Mouse (Mus musculus): ENCODE measurements around the gene Efnb2. TPM values are rescaled to one million over a fixed set of nuclear protein-coding genes. Genes with fewer than 3 reads are reported as not detected.

The Efnb2 gene
- total RNA-seq, 2 experiments from 2014 or later = 0.35 to 0.50 TPM

DNA sequence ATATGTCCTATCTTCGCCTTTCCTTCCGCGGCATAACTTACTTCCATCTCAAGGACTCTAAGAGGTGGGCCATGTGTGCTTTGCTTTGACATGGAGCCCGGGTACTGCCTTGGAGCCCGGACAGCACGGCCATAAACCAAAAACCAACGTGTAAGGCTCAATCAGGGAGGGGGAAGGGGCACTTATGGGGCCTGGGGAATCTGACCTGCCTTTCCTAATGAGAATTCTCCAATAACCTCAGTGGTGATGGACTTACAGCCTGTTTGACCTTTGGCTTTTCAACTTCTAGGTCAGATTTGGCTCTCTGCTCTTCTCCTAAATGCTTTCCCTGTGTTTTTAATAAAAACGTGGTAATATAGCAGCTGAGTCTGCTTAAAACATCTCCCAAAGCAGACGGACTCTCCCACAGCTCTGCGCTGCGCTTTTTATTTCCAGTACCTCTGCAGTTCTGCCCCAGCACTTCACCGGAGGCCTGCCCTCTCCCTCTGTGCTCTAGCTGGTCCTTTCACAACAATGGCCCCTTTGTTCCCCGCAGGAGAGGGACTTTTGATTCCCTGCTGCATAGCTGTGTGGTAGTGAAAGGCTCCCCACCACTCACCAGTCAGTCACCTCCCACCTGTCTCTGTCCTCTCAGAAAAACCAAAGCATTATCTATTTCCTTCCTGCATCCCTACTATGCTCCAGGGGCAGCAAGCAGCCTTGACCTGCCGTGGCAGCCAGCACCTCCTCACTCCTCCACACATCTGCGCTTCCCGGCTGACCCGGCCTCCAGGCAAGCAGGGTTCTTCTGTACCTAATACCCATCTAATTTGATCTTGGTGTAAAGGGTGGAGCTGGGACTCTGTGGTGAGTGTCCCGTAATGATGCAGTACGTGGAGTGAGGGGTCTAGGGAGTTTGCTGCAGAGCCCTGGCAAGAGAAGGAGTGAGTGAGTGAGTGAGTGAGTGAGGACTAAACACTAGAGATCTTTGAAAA, 41.5 kb downstream of the Efnb2 start:
- ATAC-seq (replicated peaks; ENCODE audit: poor library complexity) = no peak

DNA sequence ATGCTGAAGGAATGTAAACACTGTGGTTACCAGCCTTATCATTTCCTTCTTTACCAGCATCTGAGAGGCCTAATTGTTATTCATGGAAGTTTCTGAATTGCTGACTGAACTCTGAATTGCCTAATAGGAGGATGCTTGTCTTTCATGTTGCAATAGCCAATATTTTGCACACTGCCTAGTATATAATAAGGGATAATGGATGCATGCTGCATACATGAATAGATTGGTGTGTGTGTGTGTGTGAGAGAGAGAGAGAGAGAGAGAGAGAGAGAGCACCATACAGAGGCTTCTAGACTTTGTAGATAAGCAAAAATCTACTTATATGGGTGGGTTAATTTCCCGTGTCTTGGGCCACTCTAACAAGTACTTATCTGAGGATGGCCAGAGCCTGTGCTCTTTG, 47.2 kb downstream of the Efnb2 start:
- ATAC-seq (replicated peaks; ENCODE audit: poor library complexity) = no peak

DNA sequence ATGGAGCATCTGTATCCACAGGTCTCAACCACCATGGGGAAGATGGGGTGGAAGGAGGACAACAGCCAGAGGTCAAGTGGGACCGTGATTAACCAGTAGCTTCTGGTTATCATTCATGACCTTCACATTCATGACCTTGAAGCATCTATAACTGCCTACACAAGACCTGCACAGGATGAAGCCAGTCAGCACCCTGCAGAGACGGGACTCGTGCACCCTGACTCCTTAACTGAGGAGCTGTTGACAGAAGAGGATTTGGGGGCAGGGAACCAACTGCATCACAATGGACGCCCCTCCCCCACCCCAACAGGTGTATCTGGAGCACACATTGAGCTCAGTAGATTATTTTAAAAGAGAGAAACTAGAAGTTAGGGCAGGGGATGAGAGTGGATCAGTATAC, 49.1 kb downstream of the Efnb2 start:
- ATAC-seq (replicated peaks; ENCODE audit: poor library complexity) = no peak

DNA sequence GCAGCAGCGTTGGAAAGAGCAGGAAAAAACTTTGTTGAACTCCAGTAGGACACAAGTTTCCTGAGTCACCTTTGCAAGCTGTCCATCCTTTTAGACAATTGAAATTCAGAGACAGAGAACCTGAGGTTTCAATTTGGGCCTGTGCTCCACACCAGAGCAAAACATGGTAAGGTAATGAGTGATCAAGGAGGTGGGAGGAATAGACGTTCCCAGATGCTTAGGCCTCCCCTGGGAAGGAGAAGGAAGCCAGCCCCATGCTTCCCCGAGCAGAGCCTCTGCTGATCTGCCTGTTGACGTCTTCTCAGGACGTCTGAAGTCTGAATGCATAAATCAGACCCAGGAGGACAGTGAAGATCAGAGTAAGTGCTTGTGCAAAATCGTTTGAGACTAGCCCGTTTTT, 51.3 kb downstream of the Efnb2 start:
- no peak for ATAC-seq (replicated peaks; ENCODE audit: poor library complexity)

DNA sequence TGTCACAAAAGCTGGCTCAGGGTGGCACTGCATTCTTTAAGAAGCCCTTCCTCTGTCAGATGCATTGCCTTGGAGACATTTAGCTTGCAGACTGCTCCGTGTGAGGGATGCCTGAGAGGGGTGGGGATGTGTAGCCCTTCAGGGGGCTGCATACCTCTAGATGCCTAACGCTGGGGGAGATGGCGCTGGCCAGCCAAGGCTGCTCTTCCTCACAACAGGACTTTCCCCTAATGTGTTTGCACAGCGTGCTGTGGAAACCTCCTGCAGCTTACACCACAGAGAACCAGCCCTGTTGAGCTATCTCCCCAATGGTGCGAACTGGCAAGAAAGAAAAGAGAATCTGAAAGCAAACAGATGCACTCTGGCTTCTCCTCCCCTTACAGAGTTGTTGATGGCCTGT, 51.9 kb downstream of the Efnb2 start:
- no peak for ATAC-seq (replicated peaks; ENCODE audit: poor library complexity)

DNA sequence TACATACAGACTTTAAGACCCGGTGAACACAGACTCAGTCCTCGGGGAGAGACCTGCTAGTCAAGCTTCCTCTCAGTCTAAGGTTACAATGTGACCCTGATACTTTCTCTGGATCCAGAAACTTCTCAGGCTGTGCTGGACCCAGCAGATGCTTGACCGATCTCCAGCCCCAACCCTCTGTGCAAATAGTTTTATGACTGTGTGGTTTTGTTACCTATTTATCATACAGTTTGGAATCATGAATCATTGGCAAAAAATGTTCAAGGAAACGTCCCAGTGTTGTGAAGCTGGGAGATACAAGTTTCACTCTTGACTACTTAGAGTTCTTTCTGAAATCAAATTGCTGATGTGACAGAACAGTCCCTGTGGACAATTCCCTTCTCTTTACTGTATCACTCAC, 55.4 kb downstream of the Efnb2 start:
- ATAC-seq (replicated peaks; ENCODE audit: poor library complexity) = no peak

DNA sequence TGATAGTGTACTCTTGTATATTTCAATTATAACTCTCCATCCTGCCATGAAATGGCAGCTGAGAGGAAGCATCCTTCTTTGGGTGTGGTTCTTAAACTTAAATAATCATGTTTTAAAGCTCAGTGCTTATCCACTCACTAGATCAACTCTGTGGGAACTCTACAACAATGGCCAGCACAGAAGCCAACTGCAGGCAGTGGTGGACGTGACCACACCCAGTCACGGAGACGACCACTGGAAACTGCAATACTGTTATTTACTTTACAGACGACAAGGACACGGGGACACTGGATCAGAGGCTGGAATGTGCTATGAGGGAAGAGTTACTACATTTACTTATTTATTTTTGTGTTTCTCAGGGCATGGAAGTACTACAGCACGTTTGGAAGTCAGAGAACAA, 57.2 kb downstream of the Efnb2 start:
- ATAC-seq (replicated peaks; ENCODE audit: poor library complexity) = no peak

DNA sequence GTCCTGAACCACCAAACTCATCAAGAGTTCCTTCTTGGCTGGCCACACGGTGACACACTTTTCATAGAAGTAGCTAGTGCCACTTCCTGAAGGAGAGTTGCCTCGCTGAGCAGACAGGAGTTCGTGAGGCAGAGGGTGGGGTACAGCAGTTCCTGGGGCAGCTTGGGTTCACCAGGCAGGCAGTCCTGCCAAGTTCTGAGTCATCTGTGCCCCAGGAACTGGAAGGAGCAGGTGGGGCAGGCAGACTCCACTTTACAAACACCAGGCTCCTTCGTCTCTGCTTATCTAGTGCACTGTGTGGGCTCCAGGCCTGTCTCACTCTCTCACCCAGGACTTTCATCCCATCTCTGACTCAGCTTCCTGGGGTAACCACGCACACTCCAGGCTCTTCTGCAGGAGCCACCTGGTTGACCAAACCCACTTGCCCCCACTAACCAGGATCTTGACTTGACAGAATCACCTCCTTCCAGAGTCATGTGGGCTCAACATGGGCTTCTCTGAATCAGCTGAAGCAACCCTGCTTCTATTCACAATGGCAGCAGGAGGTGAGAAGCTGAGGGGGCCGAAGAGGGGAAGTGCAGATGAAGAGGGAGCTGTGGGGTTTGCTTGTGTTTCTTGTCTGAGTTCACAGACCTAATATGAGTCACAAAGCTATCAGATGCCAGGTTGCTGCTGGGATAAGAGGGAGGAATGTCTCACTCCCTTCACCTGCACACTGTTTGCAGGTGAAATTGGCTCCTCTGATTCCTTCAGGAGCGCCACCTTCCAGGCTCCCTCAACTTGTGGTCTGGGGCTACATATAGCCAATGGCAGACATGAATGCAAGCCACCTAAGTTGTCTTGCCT, 58.2 kb downstream of the Efnb2 start:
- peak; percentile 72 for ATAC-seq (replicated peaks; ENCODE audit: poor library complexity)

DNA sequence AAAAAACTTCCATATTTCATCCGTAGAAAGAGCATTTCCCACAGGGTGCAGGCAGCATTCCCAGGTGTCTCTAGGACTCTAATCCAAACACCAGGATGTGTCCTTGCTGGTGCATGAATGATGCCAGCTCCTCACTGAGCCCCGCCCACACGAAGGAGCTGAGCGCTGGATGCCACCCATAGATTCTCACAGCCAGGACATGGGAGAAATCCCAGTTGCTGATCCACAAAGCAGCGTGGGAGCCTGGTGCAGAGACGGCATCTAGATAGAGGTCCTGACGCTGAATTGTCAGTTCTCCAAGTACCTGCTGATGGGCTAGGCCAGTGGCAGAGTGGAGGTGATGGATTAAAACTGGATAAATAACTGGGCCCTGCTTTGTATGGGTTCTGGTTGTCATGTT, 61.1 kb downstream of the Efnb2 start:
- no peak for ATAC-seq (replicated peaks; ENCODE audit: poor library complexity)

DNA sequence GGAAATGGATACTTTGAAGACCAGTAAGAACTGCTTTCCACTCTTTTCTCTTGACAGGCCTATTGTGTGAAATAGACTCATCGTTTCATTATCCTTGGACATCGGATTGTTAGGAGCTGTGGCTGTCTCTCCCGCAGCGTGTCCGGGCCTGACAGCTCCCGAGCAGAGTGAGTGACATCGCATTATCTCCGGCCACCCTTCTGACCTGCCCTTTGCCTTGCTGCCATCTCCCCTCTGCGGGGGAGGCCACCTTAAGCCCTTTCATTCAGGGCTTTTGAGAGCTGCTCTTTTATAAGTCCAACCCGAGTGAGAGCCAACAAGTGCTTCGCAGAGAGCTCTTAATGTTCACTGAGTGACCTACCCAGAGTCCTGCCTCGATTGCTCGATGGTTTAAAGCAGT, 63.6 kb downstream of the Efnb2 start:
- ATAC-seq (replicated peaks; ENCODE audit: poor library complexity) = no peak

DNA sequence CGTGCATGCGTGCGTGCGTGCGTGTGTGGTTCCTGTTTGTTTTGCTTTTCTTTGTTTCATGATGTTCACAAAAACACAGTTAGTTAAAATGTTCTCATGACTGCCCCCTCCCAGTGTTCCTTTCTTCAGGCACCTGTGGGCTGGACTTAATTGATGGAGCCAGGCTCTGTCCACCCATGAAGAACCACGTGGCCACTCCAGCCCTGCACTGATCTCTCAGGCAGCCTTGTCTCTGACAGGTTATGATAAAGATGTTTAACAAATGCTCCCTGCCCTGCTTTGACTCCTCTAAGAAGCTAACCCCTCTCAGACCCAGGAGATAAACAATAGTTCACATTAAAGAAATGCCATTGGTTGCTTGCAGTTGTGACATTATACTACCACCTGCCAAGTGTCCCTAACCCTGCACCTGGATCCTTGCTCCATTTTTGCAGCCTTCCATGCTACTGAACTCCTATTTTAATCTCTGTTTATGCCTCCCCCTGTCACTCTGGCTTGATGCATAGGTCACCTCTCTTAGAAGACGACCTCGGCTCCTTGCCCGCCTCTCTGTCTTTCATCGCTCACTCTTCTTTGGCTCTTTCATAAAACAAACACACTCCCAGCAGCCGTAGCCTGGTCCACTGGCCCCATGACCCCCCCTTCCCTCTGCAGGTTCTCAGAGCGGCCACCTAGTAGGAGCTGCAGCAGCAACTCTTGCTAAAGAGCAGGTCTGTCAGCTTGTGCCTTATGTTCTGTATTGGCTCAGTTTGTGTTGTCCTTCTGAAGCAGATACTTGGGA, 65.0 kb downstream of the Efnb2 start:
- ATAC-seq (replicated peaks; ENCODE audit: poor library complexity) = no peak

DNA sequence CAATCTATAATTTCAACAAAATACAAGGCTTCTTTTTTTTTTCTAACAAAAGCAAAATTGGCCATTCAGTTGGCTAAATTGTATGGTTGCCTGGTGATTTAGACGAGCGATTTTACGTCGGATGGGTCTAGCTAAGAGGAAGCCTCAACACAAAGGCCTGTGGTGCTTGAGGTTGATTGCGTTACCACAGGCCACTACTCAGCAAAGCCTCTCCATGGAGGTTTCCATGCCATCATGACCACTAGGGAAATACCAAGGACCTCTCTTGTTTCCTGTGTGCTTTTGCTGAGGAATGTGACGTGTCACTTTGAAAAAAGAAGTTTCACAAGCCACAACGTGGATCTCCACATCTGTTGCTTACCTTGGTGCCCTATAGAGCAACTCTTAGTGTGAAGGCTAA, 67.2 kb downstream of the Efnb2 start:
- ATAC-seq (replicated peaks; ENCODE audit: poor library complexity) = peak; percentile 98

DNA sequence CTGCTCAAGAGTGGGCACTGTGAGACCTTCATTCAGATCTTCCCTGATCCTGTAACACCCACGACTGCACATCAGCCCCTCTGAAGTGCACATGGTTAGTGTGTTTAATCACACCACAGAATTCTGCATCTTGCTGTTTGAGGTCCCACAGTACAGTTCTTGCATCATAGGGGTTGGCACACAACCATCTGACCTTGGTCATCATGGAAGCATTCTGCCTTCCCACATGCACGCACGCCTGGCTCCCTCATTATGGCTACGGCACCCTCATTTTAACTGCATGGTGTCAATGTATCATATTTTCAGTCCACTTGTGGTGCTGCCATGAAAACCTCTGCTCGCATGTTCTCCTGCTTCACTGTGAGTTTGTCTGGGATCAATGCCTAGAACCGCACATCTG, 67.7 kb downstream of the Efnb2 start:
- peak; percentile 61 for ATAC-seq (replicated peaks; ENCODE audit: poor library complexity)

DNA sequence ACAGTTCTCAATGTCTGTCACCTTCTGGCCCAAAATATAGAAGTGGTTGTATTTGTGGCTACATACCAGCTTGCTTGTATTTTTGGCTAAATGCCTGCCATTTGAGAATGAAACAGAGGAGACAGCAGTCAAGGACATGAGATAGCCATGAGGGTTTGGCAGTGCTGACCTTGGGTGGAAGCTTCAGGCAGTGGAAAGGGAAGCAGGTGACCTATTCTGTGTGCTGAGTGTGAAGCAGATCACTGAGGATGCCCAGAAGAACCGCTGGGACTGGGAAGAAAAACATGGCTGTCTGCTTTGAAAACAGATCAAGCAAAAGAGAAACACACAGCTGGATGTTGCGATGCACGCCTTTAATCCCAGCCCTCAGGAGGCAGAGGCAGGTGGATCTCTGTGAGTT, 68.7 kb downstream of the Efnb2 start:
- ATAC-seq (replicated peaks; ENCODE audit: poor library complexity) = no peak

DNA sequence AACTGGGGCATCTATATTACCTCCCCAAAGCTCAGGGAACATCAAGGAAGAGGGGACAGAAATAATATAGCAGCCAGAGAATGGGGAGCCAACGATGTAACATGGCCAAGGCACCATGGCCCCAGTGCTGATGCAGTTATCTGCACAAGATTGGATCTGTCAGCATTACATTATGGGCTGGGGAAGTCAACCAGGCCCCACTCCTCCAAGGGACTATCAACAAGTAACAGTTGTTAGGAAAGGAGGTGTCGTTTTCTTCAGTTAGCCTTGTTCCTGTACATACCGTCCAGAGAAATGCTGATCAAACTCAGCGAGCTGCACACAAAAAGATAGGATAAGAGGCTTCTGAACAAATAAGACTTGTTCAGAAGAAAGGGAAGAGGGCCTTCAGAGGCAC, 77.1 kb downstream of the Efnb2 start:
- ATAC-seq (replicated peaks; ENCODE audit: poor library complexity) = no peak

DNA sequence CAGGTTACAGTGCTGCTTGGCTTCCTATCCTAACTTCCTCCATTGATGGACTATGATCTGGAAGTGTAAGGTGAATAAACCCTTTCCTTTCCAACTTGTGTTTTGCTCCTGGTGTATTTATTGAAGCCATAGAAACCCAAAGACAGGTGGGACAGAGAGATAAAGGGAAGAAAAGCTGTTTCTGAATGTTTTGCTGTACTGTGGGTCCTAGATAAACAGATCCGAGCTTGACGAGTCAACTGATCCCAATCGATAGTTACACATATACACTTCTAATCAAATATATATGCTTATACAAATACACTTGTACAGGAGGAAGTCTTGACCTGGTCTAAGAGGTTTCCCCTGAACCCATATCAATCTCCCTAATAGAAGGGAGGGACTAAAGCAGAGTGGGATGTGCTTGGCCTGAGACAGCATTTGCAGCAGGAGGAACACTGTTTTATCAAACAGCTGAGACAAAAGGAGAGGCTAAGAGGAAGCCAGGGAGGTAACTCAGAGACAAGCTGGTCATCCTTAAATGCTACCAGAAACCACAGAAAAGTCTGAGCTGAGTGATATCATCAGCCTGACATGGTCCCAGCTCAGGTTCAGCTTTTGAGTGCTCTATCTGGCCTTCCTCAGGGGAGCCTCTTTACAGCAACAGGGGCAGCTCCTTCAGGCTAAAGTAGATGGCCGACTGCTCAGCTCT, 77.6 kb downstream of the Efnb2 start:
- peak; percentile 26; the same call in 1 of the 2 replicates for ATAC-seq (replicated peaks; ENCODE audit: poor library complexity)

DNA sequence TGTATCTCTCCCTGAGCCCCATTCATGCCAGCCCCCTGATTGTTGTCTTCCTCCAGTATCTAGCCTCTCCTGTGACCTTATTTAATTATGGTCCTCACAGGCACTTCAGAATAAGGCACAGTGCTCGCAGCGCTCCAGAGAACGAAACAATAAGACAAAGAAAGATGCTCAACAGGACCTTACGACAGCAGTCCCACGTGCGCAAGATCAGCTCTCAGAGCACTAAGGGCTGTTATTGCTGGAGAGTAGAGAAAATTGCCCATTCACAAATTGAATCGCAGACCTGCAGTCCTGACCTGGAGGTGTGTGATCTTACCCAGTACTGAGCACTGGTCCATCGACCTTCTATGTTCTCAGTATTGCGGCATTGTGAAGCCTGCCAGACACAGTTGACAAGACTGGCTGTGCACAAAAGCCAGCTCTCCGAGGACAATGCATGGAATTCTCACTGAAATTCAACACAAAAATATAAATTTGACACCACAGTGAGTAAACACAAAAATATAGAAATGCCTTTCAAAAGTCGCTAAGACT, 83.2 kb downstream of the Efnb2 start:
- no peak for ATAC-seq (replicated peaks; ENCODE audit: poor library complexity)

DNA sequence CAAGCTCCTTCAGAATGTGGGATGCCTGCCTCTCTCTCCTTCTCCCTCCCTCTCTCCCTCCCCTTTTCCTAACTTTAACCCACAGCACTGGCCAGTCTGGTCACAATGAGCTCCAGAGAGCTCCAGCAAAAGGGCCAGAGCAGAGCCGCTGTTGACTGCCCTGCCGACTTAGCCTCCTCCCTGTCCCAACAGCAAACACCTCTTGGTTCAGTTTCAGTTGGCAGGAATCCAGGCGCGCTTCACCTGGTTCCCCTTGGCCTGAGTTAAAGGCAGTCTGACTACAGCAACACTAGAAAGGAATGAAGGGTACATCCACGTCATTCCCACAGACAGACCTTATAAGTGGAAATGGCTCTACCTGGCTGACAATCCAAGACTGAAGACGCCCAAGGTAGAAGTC, 84.2 kb downstream of the Efnb2 start:
- ATAC-seq (replicated peaks; ENCODE audit: poor library complexity) = no peak

DNA sequence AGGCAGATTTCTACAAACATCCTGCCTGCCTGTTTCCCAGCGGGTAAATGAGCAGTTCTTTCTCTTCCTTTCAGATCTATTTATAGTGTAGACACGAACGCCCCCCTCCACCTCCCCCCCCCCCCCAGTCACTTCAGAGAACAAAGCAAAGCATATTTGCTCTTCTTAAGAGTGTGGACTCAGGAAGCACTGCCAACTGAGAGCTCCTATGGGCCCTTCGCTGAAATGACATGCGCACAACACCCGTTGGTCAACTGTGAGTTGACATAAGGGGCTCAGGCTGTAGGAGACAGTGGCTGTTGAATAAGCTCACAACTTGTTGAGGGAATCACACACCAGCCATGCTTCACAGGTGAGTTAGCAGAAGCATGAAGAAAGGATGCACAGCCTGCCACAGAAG, 84.8 kb downstream of the Efnb2 start:
- no peak for ATAC-seq (replicated peaks; ENCODE audit: poor library complexity)

Measured in megakaryocyte progenitor cell, adult 5-6 weeks (primary cell).